Comparison of ENCODE assay signal across 8 mouse cellular contexts in the genomic region with DNA sequence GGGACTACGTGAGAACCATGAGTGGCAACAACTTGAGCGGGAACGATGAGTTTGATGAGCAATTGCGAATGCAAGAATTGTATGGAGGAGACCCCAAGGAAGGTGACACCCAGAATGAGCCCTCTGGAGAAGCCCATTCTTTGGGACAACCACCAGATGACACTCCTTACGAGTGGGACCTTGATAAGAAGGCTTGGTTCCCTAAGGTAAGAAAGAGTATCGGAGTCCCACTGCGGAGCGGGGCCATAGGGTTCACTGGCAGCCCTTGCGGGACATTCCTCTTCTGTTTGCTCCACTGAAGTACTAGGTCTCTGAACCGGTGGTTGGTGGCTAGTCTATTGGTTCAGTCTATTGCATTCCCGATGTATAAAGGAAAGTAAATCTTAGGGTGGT. TPM values are rescaled to one million over a fixed set of nuclear protein-coding genes. Genes with fewer than 3 reads are reported as not detected.
A peak's percentile ranks its signal among the peaks of the same experiment; 100 is the strongest.
DNase-seq lines count a peak whose midpoint lies in the region; ATAC-seq and TF ChIP-seq lines count a peak whose summit lies in the region.

No protein-coding gene starts in this region.

- peak overlapping the region; percentile 33 for H3ac ChIP-seq in myocyte (ENCODE audit: control insufficient read depth, insufficient read length)

- H3K4me2 ChIP-seq in kidney, postnatal 0 days (ENCODE audit: low read length) = peak overlapping the region; percentile 52
- H3K4me2 ChIP-seq in intestine, embryonic 15.5 days (replicated peaks) = peak overlapping the region; percentile 53
- H3K4me2 ChIP-seq in myocyte (ENCODE audit: low read depth) = peak overlapping the region; percentile 84

- H3K4me3 ChIP-seq in kidney, postnatal 0 days (replicated peaks; ENCODE audit: low read depth, low read length) = peak overlapping the region; percentile 55
- peak overlapping the region; percentile 67 for H3K4me3 ChIP-seq in embryonic facial prominence, embryonic 10.5 days
- peak overlapping the region; percentile 57 for H3K4me3 ChIP-seq in intestine, embryonic 15.5 days (replicated peaks)
- H3K4me3 ChIP-seq in myocyte = peak overlapping the region; percentile 42

- H3K9ac ChIP-seq in kidney, postnatal 0 days (ENCODE audit: low read depth, low read length) = peak overlapping the region; percentile 67
- peak overlapping the region; percentile 39; the same call in 1 of the 2 replicates for H3K9ac ChIP-seq in intestine, embryonic 15.5 days

- TF ChIP-seq POLR2A in myocyte (IDR thresholded peaks at IDR 0.05; ENCODE audit: insufficient read length, low read depth) = no peak

- DNase-seq in kidney, postnatal 0 days (ENCODE audit: low spot score) = peak; percentile 1
- no peak for DNase-seq in kidney, postnatal 25 days
- DNase-seq in embryonic facial prominence, embryonic 10.5 days (ENCODE audit: low spot score) = no peak
- no peak for DNase-seq in frontal cortex, postnatal 14 days (ENCODE audit: low spot score in 2 of 2)
- no peak for DNase-seq in right cerebral cortex, adult 18-20 months
- no peak for DNase-seq in kidney, postnatal 4 days

- H3K4me1 ChIP-seq in kidney, postnatal 0 days (replicated peaks; ENCODE audit: insufficient read depth, low read length) = no peaks in the 10 kb centered on the region
- H3K4me1 ChIP-seq in embryonic facial prominence, embryonic 10.5 days = no peaks in the 10 kb centered on the region
- no peaks in the 10 kb centered on the region for H3K4me1 ChIP-seq in intestine, embryonic 15.5 days (replicated peaks)

- WGBS in kidney, postnatal 0 days = 44% methylated on average over 11 of the region's 11 CpGs
- WGBS in embryonic facial prominence, embryonic 10.5 days = 20% methylated on average over 11 of the region's 11 CpGs
- WGBS in intestine, embryonic 15.5 days = 23% methylated on average over 11 of the region's 11 CpGs

- TF ChIP-seq CTCF in kidney, postnatal 0 days (IDR thresholded peaks at IDR 0.05; ENCODE audit: low read depth) = no peak

- H3K79me2 ChIP-seq in myocyte (ENCODE audit: control insufficient read depth, insufficient read depth) = no peaks in the 10 kb centered on the region

- no peaks in the 10 kb centered on the region for H3K9me3 ChIP-seq in kidney, postnatal 0 days (replicated peaks; ENCODE audit: low read length)
- H3K9me3 ChIP-seq in embryonic facial prominence, embryonic 10.5 days = no peaks in the 10 kb centered on the region; the same call in 1 of the 2 replicates
- H3K9me3 ChIP-seq in intestine, embryonic 15.5 days = no peaks in the 10 kb centered on the region

- H3K36me3 ChIP-seq in kidney, postnatal 0 days (ENCODE audit: insufficient read depth, low read length) = 0 out of 2 replicates have a peak, but pooled peaks cover 8% of the 10 kb centered on the region
- H3K36me3 ChIP-seq in embryonic facial prominence, embryonic 10.5 days (replicated peaks) = peaks cover 23% of the 10 kb centered on the region
- H3K36me3 ChIP-seq in intestine, embryonic 15.5 days = no peaks in the 10 kb centered on the region
- H3K36me3 ChIP-seq in myocyte (ENCODE audit: control insufficient read depth, insufficient read depth) = peaks cover 5% of the 10 kb centered on the region

- 0 out of 2 replicates have a peak overlapping the region, but pooled peaks have one; percentile 42 for H3K27ac ChIP-seq in kidney, postnatal 0 days
- H3K27ac ChIP-seq in embryonic facial prominence, embryonic 10.5 days (replicated peaks) = peak overlapping the region; percentile 94
- peak overlapping the region; percentile 95; the same call in 1 of the 2 replicates for H3K27ac ChIP-seq in intestine, embryonic 15.5 days

- no peak for ATAC-seq in kidney, postnatal 0 days (replicated peaks; ENCODE audit: low FRiP score, low read depth)
- ATAC-seq in intestine, embryonic 15.5 days = peak; percentile 41

- no peaks in the 10 kb centered on the region for H3K27me3 ChIP-seq in kidney, postnatal 0 days (ENCODE audit: insufficient read depth, low read length)
- H3K27me3 ChIP-seq in embryonic facial prominence, embryonic 10.5 days (replicated peaks; ENCODE audit: low read depth, poor library complexity, severe bottlenecking) = no peaks in the 10 kb centered on the region
- H3K27me3 ChIP-seq in intestine, embryonic 15.5 days (replicated peaks) = no peaks in the 10 kb centered on the region
- no peaks in the 10 kb centered on the region for H3K27me3 ChIP-seq in myocyte (ENCODE audit: control insufficient read depth, insufficient read depth, insufficient read length)

TF ChIP-seq in myocyte, 11 proteins besides CTCF, POLR2A, EP300 and RAD21:
- TF ChIP-seq TCF3 (IDR thresholded peaks at IDR 0.05; ENCODE audit: insufficient read length, low read depth) = no peak
- no peak for TF ChIP-seq CEBPB (IDR thresholded peaks at IDR 0.05; ENCODE audit: insufficient read depth, poor library complexity, severe bottlenecking)
- no peak for TF ChIP-seq MYOG (IDR thresholded peaks at IDR 0.05; ENCODE audit: control insufficient read depth in 1 of 3, insufficient read depth in 1 of 3, insufficient read length in 2 of 3, low read depth in 2 of 3)
- no peak for TF ChIP-seq MAX (IDR thresholded peaks at IDR 0.05; ENCODE audit: low read depth)
- TF ChIP-seq REST (IDR thresholded peaks at IDR 0.05; ENCODE audit: insufficient read depth, insufficient read length) = no peak
- TF ChIP-seq E2F4 (IDR thresholded peaks at IDR 0.05; ENCODE audit: insufficient read depth) = no peak
- no peak for TF ChIP-seq MYOD1 (IDR thresholded peaks at IDR 0.05; ENCODE audit: control insufficient read depth in 1 of 3, insufficient read length in 2 of 3, low read depth in 2 of 3)
- no peak for TF ChIP-seq TCF12 (IDR thresholded peaks at IDR 0.05; ENCODE audit: insufficient read depth, poor library complexity, severe bottlenecking)
- TF ChIP-seq USF1 (IDR thresholded peaks at IDR 0.05; ENCODE audit: low read depth) = no peak
- no peak for TF ChIP-seq POLR2AphosphoS2 (IDR thresholded peaks at IDR 0.05; ENCODE audit: insufficient read length, low read depth)
- no peak for TF ChIP-seq SRF (IDR thresholded peaks at IDR 0.05; ENCODE audit: control insufficient read depth, insufficient read length, low read depth)

RNA-seq across cellular contexts. Expression of gene Htatsf1, which starts 0.6 kb away (rescaled TPM):
- 66.8 and 71.2 TPM in 2 replicates for polyA plus RNA-seq in kidney, postnatal 0 days (2015; fragmentation: Nextera tagmentation; extraction: Ambion mirVana)
- polyA plus RNA-seq in embryonic facial prominence, embryonic 10.5 days (2016; fragmentation: Nextera tagmentation; extraction: Ambion mirVana) = 73.5 and 77.7 TPM in 2 replicates
- 57.9 and 61.6 TPM in 2 replicates for polyA plus RNA-seq in intestine, embryonic 15.5 days (2015; fragmentation: Nextera tagmentation; extraction: Ambion mirVana)
- polyA plus RNA-seq in myocyte (2012; fragmentation: generic; extraction: Trizol) = 15.1 TPM

RNA-seq across cellular contexts. Expression of gene Brs3, which starts 11.1 kb away (rescaled TPM):
- not detected in 2 replicates for polyA plus RNA-seq in kidney, postnatal 0 days (2015; fragmentation: Nextera tagmentation; extraction: Ambion mirVana)
- not detected in 2 replicates for polyA plus RNA-seq in embryonic facial prominence, embryonic 10.5 days (2016; fragmentation: Nextera tagmentation; extraction: Ambion mirVana)
- polyA plus RNA-seq in intestine, embryonic 15.5 days (2015; fragmentation: Nextera tagmentation; extraction: Ambion mirVana) = not detected in 2 replicates
- not detected for polyA plus RNA-seq in myocyte (2012; fragmentation: generic; extraction: Trizol)

RNA-seq across cellular contexts. Expression of gene Vgll1, which starts 33.9 kb away (rescaled TPM):
- 0.11 and 0.36 TPM in 2 replicates for polyA plus RNA-seq in kidney, postnatal 0 days (2015; fragmentation: Nextera tagmentation; extraction: Ambion mirVana)
- 0.06 and 0.32 TPM in 2 replicates for polyA plus RNA-seq in embryonic facial prominence, embryonic 10.5 days (2016; fragmentation: Nextera tagmentation; extraction: Ambion mirVana)
- not detected in 2 replicates for polyA plus RNA-seq in intestine, embryonic 15.5 days (2015; fragmentation: Nextera tagmentation; extraction: Ambion mirVana)
- not detected for polyA plus RNA-seq in myocyte (2012; fragmentation: generic; extraction: Trizol)

Comparison
In these comparisons a context has a peak if more than half of its experiments do, and no peak if none do; other contexts are left out.
1. H3K27ac ChIP-seq: peak in every context shown above with its lines; median percentile 95 in intestine, embryonic 15.5 days; 94 in embryonic facial prominence, embryonic 10.5 days; 42 in kidney, postnatal 0 days.